Mouse (Mus musculus) lung, postnatal 10 days (tissue): ENCODE data around the gene Il18.

Experiments used
- DNase-seq: peaks from one replicate; pipeline ENCODE4 v3.0.0; 2021

Gene Il18

DNA sequence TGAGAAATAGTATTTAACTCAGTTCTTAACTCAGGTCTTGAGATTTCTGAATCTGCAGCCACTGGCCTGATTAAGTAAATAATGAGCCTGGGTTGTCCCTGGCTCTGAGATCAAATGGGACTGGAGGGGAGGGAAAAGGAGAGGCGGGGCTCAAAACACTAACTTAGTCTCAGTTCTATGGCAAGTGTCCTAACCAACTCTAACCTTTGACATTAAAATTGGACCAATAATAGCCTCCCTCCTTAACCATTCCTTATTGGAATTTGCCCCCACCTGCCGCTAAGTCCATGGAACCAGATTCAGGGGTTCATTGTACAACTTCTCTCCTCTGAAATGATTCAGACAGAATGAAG, 443 bp downstream of the Il18 start, which contains the start of gene Bco2:
TSS of gene Bco2 (minus strand) at position 88 of the 353 bp plus-strand sequence.
- DNase-seq: no peak

DNA sequence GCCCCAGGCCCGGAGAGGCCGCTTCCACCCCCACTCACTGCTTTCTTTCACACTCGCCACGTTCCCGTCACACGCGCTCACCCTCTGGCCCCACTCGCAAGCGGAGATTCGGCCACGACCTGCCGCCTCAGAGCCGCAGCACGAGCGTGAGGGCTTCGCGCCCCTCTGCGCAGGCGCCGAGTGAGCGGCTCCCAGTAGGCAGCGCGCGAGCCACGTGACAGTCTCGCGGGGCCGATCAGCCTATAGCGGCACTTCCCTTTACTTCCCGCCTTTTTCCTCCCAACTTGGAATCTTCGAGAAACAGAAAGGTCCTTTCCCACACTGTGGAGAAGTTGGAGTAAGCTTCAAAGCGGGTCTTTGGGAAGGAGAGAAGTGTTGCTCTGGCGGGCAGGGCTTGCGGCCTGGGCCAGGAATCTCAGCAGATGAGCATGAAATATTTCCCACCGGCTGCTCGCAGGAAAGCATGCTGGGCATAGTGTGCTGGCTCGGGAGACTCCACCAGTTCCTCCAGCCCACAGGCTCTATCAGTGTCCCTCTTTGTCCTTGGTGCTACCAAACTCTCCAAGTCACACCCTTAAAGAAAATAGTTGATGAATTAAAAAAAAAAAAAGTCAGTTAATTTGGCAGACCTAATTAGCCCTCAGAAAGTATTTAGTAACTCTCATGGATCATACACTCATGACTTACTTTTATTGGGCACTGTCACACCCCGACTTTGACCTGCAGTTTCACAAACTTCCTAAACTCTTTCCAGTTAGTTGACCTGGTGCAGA, 6.7 kb downstream of the Il18 start, which contains the start of gene Tex12:
TSS of gene Tex12 (minus strand) at position 181 of the 773 bp plus-strand sequence.
- DNase-seq: no peak

DNA sequence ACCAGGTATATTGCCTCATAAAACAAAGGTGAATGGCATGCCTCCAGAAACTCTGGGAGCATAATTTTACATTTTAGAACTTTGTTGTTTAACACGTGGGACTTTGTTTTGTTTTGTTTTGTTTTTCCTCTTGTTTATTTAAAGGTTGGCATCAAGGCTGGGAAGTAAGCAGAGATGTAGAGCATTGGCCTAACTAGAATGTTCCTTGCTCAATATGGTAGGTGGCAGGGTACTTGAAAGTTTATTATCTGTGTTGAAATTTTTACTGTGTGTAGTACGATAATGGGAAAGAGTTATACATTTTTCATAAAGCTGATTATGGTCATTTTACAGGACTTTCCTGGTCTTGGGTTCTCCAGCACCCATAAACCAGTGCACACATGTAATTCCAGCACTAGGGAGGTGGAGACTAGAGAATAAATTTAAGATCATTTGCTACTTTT, 7.3 kb downstream of the Il18 start:
- DNase-seq: no peak

DNA sequence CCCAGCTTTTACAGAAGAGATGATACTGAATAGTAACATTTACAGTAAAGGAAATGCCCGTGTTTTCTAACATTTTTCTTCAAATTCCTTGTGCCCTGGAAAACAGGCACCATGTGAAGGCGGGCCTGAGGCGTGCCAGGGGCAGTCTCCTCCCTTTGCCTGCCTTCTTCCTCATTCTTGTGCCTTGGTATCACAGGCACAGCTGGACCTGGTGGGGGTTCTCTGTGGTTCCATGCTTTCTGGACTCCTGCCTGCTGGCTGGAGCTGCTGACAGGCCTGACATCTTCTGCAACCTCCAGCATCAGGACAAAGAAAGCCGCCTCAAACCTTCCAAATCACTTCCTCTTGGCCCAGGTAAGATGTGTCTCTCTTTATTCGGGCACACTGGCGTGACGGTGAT, 10.5 kb downstream of the Il18 start:
- peak; percentile 24 for DNase-seq

DNA sequence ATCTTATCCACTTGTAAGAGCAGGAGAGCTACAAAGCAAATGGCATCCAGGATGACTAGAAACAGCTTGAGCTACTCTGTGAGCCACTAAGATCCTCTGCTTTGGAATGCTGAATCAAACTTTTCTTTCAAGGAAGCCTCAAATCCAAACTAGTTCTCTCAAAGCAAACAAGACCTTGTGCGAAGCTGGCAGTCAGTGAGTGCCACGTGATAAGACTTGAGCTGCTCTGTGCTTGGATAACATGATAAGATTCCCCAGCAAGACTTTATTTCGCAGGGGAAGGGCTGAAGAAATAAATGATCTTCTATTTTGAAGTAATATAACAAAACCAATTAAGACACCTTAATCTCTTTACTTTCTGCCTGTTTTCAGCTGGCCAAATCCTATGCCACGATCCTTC, 11.3 kb downstream of the Il18 start:
- no peak for DNase-seq

DNA sequence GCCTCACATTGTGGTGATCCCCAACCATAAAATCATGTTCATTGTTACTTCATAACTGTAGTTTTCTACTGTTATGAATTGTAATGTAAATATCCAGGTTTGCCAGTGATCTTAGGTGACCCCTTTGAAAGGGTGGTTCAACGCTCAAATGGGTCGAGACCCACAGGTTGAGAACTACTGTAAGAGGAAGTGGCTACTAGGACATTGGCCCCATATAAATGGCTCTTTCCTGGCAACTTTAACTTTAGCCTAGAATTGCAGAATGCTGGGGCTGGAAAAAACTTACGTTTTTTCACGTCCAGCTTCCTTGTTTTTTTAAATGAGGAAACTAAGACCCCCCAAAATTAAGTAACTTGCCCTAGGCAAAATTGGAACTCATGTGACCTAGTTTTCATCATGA, 12.7 kb downstream of the Il18 start:
- DNase-seq: no peak

DNA sequence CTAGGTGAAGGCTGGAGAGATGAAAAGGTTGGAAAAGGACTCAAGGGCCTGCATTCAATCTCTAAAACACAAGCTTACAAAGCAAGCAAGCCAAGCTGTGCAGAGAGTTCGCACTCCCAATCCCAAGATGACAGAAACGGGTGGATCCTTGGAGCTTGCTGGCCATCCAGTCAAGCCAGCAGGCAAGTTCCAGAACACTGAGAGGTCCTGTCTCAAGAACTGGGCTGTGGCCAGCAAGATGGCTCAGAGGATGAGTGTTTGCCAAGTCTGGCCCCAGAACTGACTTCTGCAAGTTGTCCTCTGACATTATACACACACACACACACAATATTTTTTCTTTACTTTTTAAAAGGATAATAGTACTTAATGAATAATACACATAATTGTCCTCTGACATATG, 13.3 kb downstream of the Il18 start:
- DNase-seq: no peak

DNA sequence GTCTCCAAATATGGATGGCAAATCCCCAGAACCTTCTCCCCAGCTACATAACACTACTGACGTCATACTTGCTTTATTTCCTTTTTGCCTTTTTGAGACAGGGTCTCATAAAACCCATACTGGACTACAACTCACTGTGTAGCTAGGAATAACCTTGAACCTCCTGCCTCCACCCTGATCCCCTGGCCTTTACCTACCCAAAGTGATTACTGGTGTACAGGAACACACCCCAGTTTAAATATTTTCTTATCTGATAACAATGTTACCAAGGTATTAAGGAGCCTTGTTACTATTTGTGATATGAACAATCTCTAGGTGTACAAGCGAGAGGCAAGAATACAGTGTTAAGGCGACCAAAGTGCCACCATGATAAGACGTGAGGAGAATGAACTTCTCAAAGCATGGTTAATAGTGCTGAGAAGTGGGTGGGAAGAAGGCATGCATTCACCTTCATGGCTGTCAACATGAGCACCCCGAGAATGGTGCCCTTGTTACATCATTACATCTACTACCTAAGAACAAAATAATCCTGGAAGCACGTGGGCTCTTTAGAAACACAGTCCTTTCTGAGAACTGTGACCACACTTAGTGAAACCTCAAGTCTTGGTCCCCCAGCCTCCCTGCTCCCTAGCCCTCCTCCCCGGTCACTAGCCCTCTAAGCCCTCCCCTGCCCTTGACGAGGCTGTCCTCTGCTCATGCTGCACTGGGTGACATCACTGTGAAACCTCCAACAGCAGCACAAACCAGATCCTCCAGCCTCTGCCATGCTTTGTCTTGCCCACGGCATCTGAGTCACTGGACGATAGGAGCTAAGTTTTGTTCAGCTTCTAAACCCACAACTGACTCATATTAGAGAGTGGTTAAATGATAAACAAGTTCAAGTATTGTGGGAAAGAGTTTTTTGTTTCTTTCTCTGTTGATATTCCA, 15.2 kb downstream of the Il18 start:
- no peak for DNase-seq

DNA sequence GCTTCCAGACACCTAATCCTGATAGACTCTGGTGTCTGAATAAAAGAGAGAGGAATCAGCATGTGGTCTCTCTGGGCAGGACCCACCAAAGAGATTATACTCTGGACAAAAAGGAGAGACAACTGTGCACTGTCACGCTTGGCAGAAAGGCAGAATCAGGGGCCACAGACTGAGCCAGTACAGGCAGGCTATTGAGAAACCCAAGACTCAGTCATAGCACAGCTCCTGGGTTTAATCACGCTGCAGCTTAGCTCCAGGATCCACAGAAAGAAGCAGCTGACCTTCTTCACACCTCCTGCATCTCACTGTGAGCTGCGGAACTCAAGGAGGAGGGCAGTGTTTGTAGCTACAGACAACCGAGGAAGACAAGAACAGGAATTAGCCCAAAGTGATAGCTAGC, 25.7 kb downstream of the Il18 start:
- no peak for DNase-seq

DNA sequence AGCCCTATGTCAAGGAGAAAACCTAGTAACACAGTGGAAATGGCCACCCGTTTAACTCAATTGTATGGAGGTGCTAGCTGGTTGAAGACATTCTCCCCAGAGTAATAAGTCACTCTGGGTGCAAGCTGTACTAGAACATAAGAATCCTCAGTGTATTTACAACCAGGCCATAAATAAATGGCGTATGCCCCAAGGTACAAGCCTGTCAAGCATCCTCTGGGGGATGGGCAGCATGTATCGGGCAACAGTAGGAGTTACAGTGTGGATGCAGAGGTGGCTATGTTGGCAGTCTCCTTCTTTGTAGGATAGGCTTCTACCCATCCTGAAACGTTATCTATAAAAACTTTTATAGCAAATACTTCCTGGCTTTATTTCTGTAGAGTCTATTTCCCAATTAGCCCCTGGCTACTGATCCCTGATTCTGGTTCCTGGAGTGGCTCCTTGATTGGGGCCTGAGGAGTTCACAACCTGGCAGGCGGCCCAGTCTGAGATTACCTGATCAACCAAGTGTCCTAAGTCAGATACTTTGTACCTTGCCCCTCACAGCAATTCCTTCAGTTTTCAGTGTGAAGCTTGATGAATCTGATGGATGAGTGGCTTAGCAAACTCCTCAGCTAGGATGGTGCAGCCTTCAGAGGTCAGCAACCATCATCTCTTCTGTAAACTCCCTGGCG, 30.7 kb downstream of the Il18 start:
- DNase-seq: no peak

DNA sequence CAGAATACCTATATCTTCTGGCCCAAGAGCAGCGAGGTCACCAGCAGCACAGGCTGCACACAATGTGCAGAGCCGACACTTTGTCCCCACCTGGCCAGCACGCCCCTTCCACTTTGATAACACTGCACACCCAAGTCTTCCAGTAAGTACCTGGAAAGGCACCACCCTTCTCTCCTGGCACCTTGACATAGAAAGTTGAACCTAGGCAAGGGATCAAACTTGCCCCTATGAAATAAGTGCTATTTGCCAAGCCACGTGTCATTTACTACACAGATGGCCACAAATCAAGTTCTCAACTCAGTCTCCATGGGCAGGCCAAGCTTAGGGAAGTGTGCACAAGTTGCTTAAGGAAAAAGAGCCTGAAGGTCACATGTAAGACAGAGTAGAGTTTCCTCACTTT, 32.3 kb downstream of the Il18 start:
- DNase-seq: no peak

DNA sequence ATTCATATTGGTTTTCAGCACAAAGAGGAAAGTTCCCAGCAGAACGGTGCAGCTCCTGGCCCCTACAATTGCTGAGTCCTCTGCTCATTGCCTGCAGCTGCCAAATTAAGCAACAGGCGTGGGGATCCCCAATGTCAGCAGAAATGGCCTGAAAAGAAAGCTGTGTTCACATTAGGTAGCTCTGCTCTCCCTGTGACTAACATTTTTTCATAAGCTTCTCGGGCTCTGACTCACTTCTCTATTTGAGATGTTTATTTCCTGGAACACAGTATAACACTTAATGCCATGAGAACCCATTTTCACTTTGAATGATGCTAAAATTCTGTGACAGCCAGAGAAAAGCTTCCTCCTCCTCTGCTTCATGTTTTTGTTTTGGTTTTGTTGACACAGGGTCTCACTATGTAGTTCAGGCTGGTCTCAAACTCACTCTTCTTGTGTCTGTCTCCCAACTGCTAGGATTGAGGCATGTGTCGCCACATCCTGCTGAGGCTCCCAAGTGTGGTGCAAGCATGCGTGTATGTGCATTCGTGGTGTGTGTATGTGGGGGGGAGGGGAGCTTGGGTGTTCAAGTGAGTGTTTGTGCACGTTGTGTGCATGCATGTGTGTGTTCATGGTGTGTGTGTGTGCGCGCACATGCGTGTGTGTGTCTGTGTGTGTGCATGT, 36.4 kb downstream of the Il18 start:
- peak; percentile 24 for DNase-seq

DNA sequence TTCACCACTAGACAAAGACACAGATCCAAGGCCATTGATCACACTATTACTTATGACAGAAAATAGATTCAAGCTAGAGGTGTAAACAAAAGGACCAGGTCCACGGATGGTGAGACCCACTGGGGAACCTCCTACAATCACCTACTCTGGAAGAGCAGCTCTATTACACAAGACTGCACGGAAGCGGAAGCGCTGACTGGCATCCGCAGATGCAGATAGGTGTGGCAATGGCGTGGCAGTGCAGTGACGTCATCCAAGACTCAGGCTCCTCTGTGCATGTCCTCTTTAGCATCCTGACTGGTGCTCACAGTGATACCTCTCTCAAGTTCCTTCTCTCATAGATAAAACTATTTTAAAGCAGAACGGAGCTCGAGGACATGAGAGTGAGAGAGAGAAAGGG, 38.3 kb downstream of the Il18 start:
- no peak for DNase-seq

DNA sequence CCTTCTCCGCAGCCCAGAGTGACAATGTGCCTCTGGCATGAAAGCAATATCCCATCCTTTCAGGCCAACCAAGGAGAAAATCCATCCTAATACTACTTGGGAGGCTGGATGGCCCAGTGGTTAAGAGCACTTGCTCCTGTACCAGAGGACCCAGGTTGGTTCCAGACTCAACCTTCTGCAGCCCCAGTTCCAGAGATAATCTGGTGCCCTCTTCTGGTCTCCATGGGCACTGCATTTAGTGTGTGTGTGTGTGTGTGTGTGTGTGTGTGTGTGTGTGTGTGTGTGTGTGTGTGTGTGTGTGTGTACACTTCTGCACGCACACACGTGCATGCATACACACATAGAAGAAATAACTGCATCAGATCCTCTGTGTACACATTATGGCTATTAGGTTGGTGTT, 38.9 kb downstream of the Il18 start:
- peak; percentile 52 for DNase-seq

DNA sequence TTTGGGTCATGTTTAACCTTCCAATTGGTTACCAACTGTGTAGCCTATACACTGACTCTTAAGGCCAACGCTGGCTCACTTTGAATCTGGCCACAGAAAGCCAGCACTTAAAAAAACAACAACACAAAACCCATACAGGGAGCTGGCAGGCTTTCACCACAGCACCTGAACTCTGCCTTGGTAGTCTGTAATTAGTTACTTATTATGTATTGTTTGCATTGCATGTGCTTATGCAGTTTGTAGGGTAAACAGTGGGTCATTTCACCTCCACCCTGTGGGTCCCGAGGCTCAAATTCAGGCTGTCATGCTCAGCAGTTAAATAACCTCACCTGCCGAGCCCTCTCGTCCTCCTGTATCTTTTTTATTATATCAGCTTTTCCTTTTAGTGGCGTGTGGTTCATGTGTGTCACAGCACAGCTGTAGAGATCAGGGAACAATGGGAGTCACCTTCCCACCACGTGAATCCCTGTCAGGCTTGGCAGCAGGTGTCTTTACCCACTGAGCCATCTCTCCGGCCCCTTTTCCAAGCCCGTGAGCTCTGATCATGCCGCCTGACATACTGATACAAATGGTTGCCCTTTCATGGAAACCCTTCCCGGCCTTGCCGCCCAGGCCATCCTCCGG, 40.3 kb downstream of the Il18 start:
- no peak for DNase-seq

DNA sequence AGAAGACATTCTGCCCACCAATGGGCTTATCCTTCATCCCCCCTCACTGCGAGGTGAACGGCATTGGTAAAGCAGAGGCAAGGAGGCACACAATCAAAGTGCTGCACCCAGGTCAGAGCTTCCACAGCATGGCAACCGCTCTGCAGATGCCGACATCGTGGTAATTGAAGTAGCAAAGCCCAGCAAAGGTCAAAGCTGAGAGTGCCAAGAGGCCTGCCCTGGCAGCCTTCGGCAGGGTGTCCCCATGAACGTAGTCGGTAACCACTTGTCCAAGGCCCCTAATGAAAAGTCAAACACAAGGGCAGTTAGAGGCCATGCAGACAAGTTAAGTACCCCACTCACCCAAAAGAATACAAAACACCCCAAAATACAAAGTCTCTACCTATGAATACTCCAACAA, 42.3 kb downstream of the Il18 start:
- no peak for DNase-seq

DNA sequence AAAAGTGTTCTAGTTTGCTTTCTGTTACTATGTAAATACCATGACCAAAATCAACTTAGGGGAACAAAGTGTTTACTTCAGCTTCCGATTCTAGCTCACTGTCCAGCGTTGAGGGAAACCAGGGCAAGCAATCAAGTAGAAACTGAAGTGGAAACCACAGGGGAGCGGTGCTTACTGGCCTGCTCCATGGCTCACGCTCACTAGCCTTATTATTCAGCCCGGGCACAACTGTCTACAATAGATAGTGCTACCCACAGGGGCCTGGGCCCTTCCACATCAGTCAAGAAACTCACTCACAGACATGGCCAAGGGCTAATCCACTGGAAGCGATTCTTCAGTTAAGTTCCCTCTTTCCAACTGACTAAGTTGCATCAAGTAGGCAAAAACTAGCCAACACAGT, 46.9 kb downstream of the Il18 start:
- DNase-seq: no peak

DNA sequence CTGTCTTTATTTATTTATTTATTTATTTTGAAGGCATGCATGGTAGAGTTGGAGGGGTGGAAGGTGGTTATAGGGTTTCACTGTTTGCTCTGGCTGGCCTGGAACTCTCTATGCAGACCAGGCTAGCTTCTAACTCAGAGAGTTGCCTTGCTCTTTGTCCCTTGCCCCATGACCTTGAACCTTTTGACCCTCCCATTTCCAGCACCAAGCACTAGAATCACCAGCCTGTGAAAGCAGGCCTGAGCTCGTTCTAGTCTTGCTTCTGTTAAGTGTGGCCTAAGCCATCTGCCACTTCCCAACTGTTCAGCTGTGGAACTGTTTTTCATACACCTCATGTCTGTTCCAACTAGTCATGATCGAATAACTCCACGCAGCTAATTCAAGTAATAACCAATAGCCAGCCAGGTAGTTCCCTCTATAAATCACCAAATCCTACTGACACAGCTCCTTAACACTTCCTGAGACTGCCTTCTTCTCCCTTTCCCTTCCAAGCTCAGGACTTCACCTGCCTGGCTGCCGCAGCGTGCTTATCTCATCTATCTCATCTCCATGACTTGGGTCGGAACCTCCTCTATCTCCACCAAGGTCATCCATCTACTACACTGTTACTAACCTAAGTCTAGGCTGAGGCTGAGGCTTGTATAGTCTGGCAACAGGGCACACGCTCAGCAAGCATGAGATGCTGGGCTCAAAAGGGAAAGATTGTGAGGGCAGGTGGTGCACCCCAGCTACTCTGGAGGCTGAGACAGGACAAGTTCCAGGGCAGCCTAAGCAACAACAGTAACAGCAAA, 47.6 kb downstream of the Il18 start:
- no peak for DNase-seq

DNA sequence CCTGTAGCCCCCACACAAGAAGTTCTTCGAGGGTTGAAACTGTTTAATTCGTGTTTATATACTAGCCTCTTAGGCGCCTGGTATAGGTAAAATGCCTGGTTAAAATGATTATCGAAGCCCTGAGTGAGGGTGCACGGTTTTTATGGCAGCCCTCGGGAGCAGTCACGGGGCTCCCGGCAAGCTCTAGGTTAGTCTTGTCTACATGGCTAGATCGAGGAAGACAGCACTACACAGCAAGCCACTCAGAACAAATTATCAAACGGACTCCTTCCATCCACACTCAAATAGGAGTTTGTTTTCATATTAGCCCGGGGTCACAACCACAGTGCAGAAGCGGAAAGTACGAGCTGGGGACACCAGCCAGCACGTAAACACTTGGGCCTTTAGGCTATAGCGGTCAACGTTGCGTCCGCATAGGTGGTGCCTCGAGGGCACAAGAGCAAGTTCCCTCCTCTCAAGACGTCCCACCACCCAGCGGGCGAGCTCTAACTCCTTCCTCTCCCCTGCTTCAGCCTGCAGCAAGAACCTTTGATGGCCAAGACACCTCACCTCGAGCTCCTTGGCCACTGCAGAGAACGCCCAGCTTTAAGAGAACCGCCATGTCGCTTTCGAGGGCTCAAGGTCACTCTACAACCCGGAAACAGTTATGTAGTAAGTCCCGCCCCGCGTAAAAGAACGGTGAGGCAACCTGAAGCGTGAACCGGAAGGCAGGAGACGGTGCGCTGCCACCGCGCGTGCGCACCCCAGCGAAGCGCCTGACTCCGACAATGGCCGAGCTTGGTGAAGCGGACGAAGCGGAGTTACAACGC, 48.8 kb downstream of the Il18 start, which contains the start of the genes Sdhd and Timm8b:
TSS of gene Sdhd (minus strand) at position 624 of the 809 bp plus-strand sequence.
TSS of gene Timm8b (plus strand) at position 722 of the 809 bp plus-strand sequence.
- peak; percentile 96 for DNase-seq

DNA sequence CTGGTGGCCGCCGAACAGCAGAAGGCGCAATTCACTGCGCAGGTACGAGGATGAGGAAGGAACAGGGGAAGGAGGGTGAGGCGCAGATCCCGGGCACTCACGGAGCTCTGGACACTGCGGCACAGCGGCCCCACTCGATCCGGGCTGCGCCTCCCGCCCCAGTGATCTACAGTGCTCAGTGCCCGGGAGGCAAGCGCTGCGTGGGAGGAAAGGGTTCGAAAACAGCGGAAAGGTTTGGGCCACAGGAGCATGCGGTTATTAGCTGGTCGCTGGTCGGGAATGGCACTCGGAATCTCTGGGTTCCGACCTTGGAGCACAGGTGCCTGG, 49.3 kb downstream of the Il18 start:
- DNase-seq: no peak

DNA sequence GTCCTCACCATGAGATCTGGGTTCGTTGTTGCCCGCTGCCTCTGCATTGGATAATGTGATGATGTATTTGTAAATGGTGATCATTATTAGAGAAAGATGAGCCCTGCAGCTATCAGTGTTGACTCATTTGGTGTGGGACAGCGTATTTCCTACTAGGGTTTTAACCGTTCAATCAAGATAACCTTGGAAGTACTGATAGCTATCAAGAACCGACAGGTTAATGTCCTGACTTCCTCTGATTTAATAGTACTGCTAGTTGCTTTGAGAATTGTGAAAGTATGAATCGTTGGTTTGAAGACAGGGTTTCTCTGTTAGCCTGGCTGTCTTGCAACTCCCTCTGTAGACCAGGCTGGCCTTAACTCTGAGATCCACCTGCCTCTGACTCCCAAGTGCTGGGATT, 49.7 kb downstream of the Il18 start:
- DNase-seq: no peak
